Mouse (Mus musculus) G1E (cell line): ENCODE measurements at regions not wholly inside any gene's neighbourhood (a gene's known extent, or its start where the extent isn't known, plus 50 kb on each side); places are given as distances from the start of the nearest gene placed in this dataset.

Source experiments
- CTCF ChIP-seq: IDR thresholded peaks from 2 replicates; pipeline ENCODE4 v1.5.1; 2012; ENCODE audit warnings: low read depth, low read length, inconsistent platforms, mixed read lengths
- POLR2AphosphoS5 ChIP-seq: IDR thresholded peaks from 2 replicates; pipeline ENCODE4 v1.6.1; 2012; ENCODE audit warnings: low read depth, low read length, inconsistent platforms; ENCODE audit not compliant: insufficient replicate concordance
- TAL1 ChIP-seq: conservative IDR thresholded peaks from 2 replicates; pipeline ENCODE4 v1.6.1; 2012; ENCODE audit warnings: low read depth, low read length, inconsistent platforms, mixed read lengths

DNA sequence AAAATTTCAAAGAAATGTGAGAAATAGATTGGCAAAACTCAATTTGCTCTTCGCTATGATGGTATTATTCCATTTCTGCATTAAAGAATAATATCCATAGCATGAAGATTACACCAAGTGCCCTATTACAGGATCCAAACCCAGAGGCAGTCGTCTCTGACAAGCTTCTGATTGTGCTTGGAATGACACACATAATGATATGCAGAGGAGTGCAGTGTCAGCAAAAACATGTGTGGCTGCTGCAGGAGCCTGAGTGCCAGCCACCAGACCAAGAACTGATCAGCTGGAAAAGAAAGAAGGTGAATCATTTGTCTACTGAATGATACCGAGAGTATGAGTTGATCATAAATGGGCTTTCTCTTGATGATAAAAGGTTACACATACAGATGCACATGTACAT is 137.3 kb downstream of the Il15 start:
- TF ChIP-seq CTCF (no peak), POLR2AphosphoS5 (no peak), TAL1 (no peak)
